Mouse (Mus musculus) liver, adult 2 months (tissue): ENCODE results near the gene Smug1.

Experiments used
- CTCF ChIP-seq: fragments of 200-500 bp; IDR thresholded peaks from 2 replicates; pipeline ENCODE4 v1.5.1; 2011; ENCODE audit warnings: low read depth, low read length, control low read depth
- POLR2A ChIP-seq: fragments of 200-500 bp; IDR thresholded peaks from 2 replicates; pipeline ENCODE4 v1.6.1; 2011; ENCODE audit warnings: low read length, control low read depth; ENCODE audit not compliant: insufficient read depth; ENCODE audit errors: extremely low read depth

GRCm38 (mm10) chr15:103202088-103202793 is 35.3 kb upstream of the Smug1 start:
- no peak for TF ChIP-seq CTCF
- TF ChIP-seq POLR2A = no peak
